Mouse (Mus musculus) mouse embryonic stem cell (cell line): ENCODE data around the gene Cldn6.

Experiments
- in situ Hi-C, 2 experiments: fragments of 300-500 bp; cut with MboI; formaldehyde crosslinking; loops; 1 replicate in 1 of 2; 3 replicates in 1 of 2; pipeline ENCODE4 v1.14.3; 2019 to 2020; ENCODE audit warnings: low sequenced_read_pairs in 2 of 2, low pct_unique_long_range_greater_than_20kb in 1 of 2, mixed read lengths in 1 of 2; ENCODE audit not compliant: unreplicated experiment in 1 of 2

Gene Cldn6

DNA sequence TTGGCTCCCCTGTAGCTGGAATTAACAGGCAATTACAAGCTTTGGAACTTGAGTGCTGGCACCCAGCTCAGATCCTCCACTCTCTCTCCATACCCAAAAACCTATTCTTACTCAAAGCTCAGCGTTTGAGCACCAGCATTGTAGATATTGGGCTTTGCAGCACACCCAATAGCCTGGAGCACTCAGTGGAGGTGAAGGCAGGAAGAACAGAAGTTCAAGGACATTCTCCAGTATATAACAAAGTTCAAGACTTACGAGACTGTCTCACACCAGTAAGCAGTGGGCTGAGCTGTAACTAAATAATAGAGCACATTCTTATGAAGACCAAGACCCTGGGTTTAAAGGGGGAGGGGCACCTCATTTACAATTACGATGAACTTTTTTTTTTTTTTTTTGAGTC lies 6.3 kb upstream of the Cldn6 start:
- in situ Hi-C loops, result loop anchor here in 1 of 2 experiments (5.0 kb wide), 1 partner anchor 35 kb away; no protein-coding TSS in a partner anchor

DNA sequence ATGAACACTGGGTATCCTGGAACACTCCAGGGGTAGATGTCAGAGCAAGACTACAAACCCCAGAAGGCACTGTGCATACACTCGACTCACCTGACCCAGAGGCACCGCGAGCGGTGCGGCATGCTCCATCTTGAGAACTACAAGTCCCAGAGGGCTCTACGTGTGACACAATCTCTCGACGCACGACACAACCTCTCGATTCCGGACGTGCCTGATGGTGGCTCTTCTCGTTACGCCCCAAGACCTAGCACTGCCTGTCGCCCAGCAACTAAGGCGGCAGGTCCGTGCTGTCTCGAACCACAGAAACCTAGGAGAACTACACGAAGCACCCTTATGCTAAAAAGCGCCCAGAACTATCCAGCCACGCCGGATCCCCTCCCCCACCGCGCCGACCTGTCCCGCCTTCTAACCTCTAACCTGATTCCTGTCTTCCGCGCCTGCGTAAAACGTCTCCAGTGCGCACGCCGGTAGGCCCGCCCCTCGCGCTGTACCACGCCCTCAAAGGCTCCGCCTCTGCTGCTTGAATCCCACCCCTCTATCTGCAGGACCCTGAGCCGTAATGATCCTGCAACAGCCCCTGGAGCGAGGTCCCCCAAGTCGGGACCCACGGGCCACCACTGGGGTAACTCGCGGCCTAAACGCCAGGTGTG lies 5.5 kb upstream of the Cldn6 start, which contains the start of the genes Hcfc1r1 and Thoc6:
Hcfc1r1 (plus strand) TSS at position 173 of the 650 bp plus-strand sequence.
Thoc6 (minus strand) TSS at position 459 of the 650 bp plus-strand sequence.
- in situ Hi-C loops, result loop anchor here in 1 of 2 experiments (5.0 kb wide), 1 partner anchor 34 kb away; no protein-coding TSS in a partner anchor

DNA sequence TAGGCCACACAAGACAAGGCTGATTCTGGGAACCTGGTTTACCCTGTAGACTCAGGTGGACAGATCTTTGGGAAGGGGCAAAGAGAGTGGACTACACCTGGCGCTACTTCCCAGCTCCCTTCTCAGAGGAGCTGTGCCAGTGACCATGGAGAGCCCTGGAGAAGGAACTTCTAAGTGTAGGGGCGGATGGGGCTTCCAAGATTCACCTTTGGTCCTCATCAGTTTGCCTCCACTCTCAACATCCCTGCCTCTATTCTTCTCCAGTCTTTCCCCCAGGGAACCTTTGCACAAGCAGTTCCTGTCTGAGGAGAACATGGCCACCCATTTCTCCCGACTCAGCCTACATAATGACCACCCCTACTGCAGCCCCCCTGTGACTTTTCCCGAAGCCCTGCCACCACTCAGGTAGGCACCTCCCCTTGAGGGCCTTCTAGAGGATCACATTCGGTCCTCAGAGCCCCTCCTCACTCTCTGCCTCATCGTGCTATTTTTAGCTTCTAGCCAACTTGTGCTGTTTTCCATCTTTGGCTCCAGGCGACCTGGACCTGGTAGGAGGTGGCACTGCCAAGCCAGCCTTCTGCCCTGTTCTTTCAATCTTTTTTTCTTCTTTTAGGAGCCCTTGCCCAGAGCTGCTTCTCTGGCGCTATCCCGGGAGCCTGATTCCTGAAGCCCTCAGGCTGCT lies 4.6 kb upstream of the Cldn6 start:
- in situ Hi-C loops, result loop anchor here in 1 of 2 experiments (5.0 kb wide), 1 partner anchor 33 kb away; no protein-coding TSS in a partner anchor

DNA sequence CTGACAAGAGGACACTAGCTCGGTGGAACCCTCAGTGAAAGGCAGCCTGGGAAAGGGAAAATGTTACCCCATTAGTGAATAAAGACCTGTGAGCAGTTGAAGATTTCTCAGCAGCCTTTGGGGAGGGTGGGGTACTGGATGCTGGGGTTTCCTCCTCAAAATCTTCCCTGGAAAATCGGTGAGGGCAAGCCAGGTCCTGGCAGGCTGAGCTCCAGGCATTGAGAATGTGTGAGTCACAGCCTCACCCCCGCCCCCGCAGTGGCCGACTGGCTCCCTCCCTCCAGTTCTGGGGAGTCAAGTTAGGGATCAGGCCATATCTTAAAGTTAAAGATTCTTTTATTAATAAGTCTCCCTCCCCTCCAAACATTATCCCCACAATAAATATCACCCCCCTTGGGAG lies 3.9 kb upstream of the Cldn6 start:
- in situ Hi-C loops, result no loop called here

DNA sequence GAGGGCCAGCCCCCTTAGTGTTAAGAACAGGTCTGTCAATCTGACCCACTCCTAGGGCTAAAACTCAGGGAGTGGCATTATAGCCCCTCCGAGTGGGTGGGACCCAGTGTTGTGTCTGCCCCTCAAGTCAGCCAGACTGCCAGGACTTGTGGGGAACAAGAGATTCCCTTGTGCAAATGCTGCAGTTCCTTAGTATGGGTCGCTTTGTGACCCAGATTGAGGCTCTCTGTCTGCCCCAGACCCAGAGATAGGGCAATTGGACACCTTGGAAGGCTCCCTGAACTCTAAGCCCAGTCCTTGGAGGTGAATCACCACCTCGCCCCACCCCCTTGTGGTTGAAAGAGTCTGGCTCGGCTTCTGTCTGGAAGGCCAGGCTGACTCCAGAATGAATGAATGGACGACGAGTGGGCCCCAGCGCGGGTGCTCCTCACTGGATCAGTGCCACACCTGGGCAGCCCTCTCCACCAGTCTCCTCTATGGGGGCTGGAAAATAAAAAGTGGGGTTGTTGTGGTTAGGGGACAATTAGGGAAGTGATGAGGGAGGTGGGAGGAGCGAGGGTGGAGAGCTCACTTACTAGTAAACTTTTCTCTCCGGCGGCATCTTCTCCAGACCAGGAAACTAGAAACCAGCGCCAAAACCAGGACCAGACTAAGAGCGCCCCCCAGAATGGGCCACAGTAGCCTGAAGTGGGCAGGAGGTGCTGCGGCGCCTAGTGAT lies 3.3 kb upstream of the Cldn6 start:
- in situ Hi-C loops, result no loop called here

DNA sequence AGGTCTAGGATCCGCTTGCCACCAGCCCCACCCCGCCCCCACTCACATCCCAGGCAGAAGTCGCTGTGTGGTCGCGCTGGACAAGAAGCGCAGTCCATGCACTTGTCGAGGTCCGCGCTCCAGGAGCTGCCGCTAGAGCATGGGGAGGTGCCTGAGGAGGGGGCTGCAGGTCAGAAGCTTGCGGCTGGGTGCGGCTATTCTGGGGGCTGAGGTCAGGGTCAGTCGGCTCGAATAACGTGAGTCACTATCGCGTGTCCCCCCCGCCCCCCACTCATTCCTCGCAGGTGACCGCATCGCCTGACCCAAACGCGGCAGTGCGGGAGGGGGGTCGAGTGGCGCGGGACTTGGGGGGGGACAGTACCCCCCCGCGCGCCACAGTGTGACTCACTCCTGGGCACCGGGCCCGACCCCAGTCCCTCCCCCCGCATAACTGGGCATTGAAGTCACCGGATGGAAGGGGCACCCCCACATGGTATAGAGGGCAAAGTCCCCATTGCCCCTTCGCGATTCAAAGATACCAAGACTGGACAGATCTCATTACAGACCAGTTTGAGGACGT lies 2.5 kb upstream of the Cldn6 start:
- in situ Hi-C loops, result no loop called here

DNA sequence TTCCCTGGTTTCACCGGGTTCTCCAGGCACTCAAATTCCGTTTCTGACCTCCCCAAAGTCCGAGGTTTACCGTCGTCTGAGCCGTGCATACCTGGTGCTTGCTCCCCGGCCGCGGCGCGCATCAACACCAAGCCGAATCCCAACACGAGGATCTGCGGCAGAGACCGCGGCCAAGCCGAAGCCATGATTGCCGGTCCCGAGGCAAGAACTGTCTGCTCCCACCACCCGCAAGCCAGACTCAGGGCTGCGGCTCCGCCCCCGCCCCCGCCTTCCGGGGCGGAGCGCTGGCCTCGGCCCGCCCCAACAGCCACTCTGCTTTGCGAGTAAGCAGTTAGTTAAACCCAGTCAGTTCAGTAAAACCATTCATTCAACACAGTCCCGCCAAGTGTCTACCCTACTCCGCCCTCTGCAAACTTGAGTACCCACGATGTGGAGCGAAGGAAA lies 1.8 kb upstream of the Cldn6 start, which contains the start of gene Tnfrsf12a:
Tnfrsf12a (minus strand) TSS at position 233 of the 444 bp plus-strand sequence.
- in situ Hi-C loops, result no loop called here

DNA sequence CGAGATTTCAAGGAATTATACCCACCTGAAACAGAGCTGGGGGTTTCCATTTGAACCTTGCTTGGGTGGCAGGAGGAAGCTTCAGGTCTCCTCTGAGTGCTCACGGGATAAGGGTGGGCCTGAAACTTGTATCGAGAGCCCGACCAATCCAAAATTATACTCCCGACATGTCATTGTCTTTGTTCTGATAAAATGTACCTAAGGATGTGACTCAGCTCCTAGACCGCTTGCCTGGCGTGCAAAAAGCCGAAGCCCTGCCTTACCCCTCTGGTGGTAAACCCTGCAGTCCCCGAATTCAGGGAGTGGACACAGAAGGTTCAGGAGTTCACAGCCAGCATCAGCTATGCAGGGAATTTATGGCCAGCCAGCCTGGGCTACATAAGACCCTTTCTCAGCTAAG lies 1.3 kb downstream of the Cldn6 start:
- in situ Hi-C loops, result no loop called here

DNA sequence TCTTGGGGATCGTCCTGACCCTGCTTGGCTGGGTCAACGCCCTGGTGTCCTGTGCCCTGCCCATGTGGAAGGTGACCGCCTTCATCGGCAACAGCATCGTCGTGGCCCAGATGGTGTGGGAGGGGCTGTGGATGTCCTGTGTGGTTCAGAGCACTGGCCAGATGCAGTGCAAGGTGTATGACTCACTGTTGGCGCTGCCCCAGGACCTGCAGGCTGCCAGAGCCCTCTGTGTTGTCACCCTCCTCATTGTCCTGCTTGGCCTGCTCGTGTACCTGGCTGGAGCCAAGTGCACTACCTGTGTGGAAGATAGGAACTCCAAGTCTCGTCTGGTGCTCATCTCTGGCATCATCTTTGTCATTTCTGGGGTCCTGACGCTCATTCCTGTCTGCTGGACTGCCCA lies 2.0 kb downstream of the Cldn6 start:
- in situ Hi-C loops, result no loop called here

DNA sequence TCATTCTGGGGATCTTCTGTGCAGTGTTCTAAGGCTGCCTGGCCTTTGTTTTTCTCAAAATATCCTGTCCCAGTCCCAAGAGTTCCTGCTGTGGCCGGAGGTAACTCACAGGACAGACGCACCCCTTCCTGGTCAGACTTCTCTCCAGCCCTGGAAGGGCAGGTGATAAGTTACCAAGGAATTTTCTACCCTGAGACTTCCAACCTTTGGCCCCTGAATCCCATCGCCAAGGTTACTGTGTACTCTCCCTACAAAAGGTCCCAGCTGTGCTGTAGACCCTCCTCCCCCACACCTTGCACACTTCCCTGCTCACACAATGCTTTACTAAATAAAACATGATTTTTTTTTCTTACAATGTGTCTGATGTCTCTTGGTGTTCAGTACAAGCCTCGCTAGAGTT lies 3.0 kb downstream of the Cldn6 start:
- in situ Hi-C loops, result no loop called here

DNA sequence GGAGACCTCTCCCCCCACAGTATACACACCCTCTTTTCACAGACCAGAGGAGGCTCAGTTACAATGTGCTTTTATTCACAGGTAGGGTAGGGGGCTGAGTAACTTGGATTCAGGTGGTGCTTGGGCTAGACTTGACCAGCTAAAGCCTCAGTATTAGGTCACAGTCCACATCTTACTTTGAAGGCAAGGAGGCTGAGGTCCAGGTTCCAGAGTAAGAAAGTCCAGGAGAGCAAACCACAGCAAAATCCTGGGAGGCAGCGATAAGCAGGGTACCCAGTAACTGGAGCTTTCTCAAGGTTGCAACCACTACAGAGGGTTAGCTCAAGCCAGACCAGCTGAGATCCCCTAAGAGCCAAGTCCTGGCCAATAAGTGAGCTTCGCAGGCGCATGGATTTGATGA lies 3.5 kb downstream of the Cldn6 start:
- in situ Hi-C loops, result no loop called here

DNA sequence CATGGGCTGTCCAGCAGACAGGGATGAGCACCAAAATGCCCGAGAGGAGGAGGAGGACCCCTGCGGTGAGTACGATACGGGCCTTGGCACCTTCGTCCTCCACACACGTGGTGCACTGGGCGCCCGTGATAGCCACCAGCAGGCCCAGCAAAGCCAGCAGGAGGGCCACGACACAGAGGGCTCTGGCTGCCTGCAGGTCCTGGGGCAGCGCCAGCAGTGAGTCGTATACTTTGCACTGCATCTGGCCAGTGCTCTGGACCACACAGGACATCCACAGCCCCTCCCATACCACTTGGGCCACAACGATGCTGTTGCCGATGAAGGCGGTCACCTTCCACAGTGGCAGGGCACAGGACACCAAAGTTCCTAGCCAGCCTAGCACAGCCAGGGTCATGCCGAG lies 4.2 kb downstream of the Cldn6 start:
- in situ Hi-C loops, result no loop called here

DNA sequence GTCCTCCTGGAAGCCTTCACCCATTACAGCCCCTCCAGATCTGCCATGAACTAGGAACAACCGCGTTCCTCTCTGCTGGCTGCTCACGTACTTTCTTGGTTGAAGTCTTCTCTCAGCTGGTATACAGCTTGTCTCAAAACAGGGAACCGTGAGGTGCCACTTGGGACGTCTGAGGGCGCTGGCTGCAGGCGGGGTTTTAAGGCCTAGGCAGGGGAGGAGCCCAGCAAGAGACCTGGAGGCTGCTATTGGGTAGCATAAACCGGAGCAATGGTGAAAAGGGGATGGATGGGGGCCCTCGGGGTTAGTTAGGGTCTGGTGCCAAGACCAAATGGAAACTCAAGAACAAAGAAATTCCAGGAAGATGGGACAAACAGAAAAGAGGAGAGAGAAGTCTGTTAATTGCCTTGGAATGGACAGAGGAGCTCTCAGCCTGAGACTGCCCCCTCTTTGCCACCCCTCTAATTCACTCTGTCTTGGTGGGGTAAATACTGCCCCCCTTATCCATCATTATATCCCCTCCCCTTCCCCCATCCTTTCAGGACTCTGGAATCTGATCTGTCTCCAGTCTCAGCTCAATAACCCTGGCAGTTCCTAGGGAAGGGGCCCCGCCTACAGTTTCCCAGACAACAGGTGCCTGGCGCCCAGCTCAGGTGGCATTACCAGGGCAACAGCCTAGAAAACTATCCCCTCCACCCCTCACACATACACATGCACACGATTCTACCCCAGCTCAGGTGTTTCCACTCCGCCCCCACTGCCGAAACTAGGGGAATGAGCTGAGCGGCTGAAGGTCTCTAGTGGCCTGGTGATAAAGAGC lies 5.0 kb downstream of the Cldn6 start, which contains the start of gene Cldn9:
Cldn9 (minus strand) TSS at position 171 of the 817 bp plus-strand sequence.
- in situ Hi-C loops, result no loop called here

DNA sequence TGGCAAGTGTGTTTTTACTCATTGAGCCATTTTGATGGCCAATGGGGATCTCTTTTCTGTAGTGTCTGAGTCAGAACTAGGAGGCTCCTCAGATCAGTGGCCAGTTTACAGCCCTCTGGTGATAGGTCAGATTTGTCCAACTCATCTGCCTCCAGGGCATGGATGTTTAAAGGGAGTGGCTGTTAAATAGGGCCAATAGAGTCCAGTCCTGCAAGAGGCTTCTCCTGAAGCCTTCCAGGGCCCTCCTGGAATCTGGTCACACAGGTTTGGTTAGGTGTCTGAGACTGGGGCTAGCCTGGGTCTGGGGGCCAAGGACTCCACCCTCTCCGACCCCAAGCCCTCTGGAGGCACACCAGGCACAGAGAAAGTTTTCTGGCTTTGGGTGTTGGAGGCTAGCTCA lies 15.4 kb downstream of the Cldn6 start:
- in situ Hi-C loops, result no loop called here

DNA sequence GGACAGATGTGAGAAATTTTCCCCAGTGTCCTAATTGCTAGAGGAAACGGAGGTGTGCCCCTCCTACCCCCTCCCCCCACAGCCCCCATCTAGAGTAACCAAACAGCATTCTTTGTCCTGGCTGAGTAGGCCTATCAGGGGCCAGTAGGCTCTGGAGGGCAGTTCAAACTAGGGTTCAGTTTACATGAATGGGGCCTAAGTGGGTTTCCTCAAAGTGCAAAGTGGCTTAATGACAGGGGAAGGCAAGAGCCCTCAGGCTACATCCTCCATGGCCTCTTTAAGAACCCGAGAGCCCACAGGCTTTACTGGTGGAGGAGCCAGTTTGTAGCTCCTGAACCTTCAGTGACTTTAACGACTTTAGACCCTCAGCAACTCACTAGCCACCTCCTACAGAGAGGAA lies 16.8 kb downstream of the Cldn6 start:
- in situ Hi-C loops, result no loop called here

DNA sequence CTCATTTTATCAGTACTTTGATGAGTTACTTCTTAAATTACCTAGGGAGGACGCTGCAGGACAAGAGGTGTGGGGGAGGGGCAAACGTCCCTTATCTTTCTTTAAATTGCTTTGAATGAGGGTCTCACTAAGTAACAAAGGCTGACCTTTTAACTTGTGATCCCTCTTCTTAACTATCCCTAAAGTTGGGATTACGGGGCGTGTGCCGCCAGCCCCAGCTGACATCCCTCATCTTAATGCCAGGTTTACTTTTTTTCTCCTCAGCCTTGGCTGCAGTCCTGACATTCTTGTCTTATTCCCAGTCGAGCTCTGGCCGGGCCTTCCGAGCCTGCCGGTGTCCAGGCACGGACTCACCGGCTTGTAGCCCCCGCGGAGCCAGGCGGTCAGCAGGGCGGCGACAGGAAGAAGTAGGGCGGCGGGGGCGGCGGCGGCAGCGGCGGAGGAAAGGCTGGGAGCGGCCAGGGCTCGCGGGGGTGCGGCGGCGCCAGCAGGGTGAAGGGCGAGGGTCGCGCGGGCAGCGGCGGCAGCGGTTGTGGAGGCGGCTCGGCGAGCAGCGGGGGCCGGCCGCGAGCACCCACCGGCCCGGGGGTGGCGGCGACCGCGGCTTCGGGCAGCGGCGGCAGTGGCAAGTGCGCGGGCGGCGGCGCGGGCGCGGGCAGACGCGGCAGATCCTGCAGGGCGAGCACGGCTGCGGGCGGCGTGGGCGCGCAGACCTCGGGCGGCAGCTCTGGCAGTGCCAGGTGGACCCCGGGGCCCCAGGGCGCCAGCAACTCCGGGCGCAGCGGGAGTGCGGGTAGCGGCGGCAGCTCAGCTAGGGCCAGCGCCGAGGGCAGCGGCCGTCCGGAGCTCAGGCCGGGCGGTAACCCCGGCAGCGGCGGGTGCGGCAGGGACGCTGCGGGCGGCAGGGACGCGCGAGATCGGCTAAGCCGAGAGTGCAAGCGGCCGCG lies 20.4 kb downstream of the Cldn6 start:
- in situ Hi-C loops, result no loop called here

DNA sequence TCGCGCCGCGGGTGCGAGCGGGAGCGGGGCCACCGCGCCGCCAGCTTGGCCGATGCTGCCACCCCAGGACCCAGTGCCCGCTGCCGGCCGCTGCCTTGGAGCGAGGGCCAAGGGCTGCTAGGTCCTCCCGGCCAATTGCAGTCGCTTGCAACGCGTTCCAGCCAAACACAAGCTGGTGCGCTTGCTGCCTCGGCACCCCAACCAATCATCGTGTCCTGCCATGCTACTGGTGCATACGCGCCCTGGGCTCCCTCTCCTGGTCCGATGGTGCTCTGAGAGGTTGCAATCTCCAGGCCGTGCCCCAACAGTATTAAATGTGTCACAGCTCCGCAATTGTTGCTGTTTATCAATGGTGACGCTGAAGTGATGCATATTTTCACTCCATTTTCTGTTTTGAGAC lies 21.0 kb downstream of the Cldn6 start:
- in situ Hi-C loops, result no loop called here
